Mouse (Mus musculus): ENCODE results near the gene Nrip1.

Nrip1 gene

GRCm38 (mm10) chr16:76347719-76348421 lies 25.8 kb downstream of the Nrip1 start:
- no peak for DNase-seq (ENCODE audit: low spot score)

- DNase-seq (ENCODE audit: low spot score): no peak
Measured at GRCm38 (mm10) chr16:76346371-76346770, 27.3 kb downstream of the Nrip1 start.

- DNase-seq (ENCODE audit: low spot score): no peak
Measured at GRCm38 (mm10) chr16:76344761-76345368, 28.8 kb downstream of the Nrip1 start.

GRCm38 (mm10) chr16:76344030-76344429 lies 29.6 kb downstream of the Nrip1 start:
- DNase-seq (ENCODE audit: low spot score): no peak

DNA sequence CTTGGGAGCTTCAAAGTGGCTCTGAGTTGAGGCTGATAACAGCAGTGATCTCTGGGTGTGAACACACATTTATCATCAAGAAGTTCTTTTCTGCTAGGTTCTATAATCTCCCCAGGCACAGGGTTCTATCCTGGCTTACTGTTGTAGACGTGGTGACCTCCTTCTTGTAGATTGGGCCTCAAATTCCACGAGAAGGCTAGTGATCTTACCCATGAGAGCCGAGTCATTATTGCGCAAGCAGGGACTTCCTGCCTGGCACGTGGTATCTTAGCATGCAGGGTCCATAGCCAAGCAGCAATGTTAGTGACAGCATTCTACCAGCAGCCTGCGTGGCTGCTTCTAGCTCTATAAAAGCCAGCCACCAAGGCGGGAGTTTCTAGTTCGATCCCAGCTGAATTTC lies 32.0 kb downstream of the Nrip1 start:
- DNase-seq (ENCODE audit: low spot score): no peak

DNA sequence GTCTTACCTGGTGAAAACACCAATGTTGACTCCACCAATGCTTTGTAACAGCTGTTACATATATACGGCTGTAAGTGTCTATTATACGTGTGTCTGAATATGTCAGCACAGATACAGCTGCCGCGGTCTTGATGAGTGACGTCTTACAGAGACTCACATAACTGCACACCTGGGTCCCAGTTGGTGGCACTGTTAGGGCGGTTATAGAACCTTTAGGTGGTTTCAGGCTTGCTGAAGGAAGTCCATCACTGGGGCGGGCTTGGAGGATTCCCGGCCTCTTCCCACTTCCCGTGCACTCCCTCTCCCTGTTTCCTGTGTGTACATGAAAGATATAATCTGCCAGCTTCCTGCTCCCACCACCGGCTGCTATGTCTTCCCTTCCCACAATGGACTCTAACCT lies 34.4 kb downstream of the Nrip1 start:
- no peak for DNase-seq (ENCODE audit: low spot score)

DNA sequence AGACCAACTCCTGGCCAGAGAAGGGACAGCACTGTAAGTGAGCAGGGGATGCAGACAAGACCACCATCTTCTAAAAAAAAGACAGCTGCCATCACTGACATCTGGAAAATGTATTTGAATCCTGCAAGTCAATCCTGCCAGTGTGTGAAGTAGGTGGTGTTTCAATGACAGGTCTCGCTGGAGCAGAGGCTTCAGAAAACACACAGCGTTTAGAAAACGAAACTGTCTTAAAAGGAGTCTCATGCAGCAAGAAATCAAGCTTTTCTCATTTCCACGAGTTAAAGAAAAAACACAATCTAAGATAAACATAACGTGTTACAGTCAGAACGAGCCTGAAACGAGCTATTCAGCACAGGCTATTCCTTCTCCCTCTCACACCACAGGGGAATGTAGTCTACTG lies 36.3 kb downstream of the Nrip1 start:
- no peak for DNase-seq (ENCODE audit: low spot score)

- no peak for DNase-seq (ENCODE audit: low spot score)
Measured at GRCm38 (mm10) chr16:76336932-76337331, 36.7 kb downstream of the Nrip1 start.

GRCm38 (mm10) chr16:76335913-76336312 lies 37.7 kb downstream of the Nrip1 start:
- no peak for DNase-seq (ENCODE audit: low spot score)

DNA sequence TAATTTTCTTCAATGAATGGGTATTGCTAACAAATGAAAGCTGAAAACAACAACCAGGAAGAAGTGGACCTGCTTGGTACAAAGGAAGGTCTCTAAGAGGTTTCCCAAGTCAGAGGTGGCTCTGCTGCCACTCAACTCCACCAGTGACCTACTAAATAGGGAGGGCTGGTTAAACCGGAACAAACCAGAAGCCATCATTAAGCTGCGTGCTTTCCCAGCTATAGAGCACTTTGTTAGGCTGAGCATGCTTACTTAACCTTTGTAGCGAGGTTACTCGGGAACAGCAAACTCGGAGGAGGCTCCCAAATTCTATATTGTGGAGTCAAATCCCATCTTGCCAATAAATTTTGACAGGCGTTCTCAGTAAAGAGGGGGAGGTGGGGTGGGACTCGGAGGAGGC lies 41.5 kb downstream of the Nrip1 start:
- no peak for DNase-seq (ENCODE audit: low spot score)

- no peak for DNase-seq (ENCODE audit: low spot score)
Measured at GRCm38 (mm10) chr16:76331231-76331630, 42.4 kb downstream of the Nrip1 start.

DNA sequence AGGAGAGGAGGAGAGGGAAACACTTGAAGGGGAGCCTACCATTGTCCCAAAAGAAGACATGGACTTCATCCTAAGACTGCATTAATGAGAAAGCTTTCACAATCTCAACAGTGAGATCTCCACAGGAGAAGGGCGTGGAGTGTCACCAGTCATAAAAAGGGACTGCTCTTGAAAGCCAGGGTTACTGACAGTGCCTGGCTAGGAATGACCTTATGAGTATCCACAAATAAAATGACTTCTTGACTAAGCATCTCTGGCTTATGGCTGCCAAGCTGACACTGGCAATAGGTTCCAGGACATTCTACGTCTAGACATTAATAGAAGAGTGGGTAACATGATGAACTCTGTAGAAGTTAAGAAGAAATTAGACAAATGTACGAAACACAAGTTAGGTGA lies 48.3 kb downstream of the Nrip1 start:
- no peak for DNase-seq (ENCODE audit: low spot score)

DNA sequence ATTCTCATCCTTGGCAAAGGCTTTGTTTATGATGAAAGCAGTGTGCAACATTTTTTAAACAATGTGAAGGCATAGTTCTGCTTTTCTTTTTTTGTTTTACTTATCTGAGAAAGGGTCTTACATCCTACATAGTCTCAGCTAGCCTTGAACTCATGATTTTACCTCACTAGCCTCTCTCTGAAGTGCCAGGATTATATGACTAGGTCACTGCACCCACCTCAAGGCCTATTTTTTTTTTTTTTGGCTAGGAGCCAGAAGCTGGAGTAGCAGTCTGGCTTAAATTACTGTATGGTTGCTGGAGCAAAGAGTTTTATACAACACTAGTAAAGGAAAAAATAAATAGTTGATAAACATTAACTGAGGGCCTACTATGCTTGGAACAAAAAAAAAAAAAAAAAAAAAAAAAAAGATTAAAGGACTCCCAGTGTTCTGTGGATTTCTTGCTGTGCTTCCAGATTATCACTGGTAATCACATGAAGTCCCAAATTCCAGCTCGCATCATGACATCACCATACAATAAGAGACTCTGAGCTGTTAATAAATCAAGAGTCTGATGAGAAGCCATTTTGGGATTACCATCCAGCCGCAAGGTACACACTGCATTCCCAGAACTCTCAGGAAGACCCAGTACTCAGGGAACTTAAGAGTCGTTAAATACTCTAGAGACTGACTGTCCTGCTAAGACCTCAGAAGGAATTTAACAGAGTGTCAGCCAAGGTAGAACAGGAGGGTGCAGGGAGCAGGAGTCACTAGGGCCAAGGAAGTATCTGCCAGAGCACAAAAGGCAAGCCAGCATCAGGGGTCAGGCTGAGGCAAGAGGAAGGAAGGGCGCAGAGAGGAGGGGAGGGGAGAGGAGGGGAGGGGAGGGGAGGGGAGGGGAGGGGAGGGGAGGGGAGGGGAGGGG lies 49.0 kb downstream of the Nrip1 start:
- no peak for DNase-seq (ENCODE audit: low spot score)

DNA sequence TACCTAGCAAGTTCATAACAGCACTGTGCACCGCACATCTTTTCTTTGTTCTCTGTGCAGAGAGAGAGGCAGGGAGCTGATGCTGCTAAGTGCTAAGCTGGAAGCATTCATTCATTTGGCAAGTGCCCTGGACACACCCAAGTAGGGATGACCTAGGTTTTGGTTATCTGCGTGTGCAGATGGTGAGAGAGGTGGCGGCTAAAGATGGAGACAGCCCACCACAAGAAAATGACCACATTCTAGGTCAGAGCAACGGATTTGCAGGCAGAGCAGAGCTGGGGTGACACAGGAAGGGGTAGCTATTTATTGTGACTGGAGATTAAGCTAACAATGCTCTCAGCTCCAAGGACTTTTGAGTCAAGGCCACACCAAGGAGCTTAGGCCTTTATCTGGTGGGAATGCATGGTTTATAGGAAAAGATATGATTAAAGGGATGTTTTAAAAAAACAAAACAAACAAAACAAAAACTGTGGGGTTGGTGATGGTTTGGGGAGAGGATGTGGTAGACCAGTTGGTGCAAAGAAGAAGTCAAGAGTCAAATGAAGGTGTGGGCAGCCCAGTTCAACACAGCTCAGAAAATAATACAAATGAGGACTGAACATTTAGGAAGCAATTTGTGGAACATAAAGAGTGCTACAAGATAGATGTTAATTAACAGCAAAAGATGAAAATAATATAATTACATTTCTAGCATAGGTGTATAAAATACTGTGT lies 49.9 kb downstream of the Nrip1 start:
- DNase-seq (ENCODE audit: low spot score): no peak

- no peak for DNase-seq (ENCODE audit: low spot score)
Measured at GRCm38 (mm10) chr16:76323141-76323540, 50.5 kb downstream of the Nrip1 start.

DNA sequence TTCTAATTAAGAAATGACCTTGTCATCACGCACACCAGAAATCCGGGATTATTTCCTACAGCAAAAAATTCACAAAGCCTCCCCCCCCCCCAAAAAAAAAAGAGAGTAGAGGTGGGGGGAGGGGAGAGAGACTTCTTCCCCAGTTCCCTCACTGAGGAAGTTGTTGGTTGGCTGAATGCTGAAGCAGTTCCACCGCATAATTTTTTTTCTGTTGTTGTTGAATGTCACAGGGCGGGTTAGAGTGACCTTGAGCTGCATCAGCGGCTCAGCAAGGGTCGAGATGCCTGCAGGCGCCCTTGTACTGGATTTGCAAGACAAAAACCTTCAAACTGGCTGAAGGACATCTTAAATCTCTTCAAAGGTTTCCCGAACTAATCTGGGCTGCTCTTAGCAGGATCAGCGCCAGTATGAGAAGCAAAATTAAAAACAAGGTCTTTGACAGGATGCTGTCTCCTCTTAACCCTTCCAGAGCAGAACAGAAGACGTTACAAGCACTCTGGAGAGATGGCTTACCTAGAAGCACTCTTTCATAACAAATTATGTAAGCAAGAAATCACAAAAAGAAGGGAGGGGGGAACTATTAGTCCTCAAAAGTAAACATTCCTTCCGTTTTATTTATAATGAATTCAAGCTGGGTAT lies 52.0 kb downstream of the Nrip1 start:
- no peak for DNase-seq (ENCODE audit: low spot score)

- DNase-seq (ENCODE audit: low spot score): no peak
Measured at GRCm38 (mm10) chr16:76320118-76320473, 53.5 kb downstream of the Nrip1 start.

DNA sequence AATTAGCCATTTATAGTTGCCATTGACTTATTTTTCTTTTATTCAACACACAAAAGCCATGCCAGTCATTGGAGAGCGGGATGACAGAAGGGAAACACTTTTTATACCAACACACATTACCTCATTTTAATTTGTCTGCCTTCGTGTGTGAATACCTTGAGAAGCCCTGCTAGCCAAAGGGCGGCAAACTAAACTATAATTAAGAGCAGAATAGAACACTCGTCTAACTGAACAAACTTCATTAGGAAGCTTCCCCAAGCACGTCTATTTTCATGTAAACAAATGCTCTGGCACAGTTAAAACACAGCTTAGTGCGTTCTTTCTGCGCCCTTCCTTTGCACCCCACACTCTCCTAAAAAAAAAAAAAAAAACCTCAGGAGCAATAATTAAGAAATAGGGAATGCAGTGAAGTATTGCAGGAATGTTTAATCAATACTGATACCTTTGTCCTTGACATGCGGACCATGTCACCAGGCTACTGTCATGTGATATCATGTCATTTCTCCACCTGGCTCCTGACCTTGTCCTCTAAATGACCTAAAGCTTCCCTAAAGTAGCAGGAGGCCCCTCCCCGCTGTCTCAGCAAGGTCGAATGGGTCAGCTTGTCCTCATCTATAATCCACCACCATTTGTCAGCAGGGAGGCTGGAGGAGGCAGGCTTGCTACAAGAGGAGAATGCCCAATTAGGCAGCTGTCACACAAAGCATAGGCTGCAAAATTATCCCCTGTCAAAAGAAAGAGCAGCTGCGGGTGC lies 54.1 kb downstream of the Nrip1 start:
- no peak for DNase-seq (ENCODE audit: low spot score)

- DNase-seq (ENCODE audit: low spot score): no peak
Measured at GRCm38 (mm10) chr16:76318331-76318922, 55.2 kb downstream of the Nrip1 start.

DNA sequence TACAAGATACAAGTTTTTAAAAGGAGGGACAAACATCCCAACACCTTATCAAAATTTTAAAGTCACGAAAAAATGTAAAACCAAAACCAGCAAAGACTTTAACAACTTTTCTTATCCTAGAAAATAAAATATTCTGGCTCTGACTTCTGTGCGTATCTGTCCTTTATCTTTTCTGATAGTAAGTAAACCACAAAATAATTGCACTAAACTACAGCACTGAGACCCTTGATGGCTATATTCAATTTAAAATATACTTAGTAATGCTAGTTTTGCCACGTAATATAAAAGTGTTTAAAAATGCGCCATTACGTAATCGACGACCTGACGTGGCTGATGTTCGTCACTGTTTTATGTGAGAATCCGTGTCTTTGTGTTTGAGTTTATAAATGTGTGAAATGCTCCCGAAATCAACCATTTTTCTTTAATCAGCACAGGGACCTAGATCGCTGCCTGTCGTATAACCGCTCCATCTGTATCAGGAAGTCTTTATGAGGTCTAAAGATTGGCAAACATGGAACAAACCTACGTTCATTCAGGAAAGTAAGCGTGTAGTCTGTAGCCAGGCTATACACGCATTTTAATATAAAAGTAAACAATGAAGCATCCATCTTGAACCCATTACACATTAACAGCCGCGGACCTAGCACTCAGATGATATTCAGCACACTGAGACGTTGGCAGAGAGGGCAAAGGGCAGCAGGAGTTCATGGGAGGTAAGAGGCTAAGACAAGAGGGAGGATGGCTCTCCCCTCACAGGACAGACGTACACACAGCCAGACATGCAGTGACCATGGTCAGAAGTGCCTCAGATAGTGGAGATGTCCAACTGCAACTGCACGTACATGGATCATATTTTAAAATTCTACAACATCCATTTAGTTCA lies 56.4 kb downstream of the Nrip1 start:
- DNase-seq (ENCODE audit: low spot score): no peak
